Mouse (Mus musculus): ENCODE data around the gene Mns1.

- no peak for TF ChIP-seq CTCF (IDR thresholded peaks at IDR 0.05; ENCODE audit: low read depth)
- no peak for TF ChIP-seq EP300 (optimal IDR thresholded peaks at IDR 0.05)
These were observed 56.3 kb downstream of the Mns1 start for GRCm38 (mm10) chr9:72493984-72494685.

All from stomach, postnatal 0 days (tissue).